Mouse (Mus musculus) thymus, postnatal 4 days (tissue): ENCODE measurements around the gene Exoc6.
"Not testable (repeated sequence)": the region's sequence is repeated elsewhere in the genome, so short reads cannot be mapped to it uniquely, and the experiment has no call there.

ENCODE experiments used
- DNase-seq: peaks from one replicate; pipeline ENCODE4 v3.0.0; 2021

The Exoc6 gene

DNA sequence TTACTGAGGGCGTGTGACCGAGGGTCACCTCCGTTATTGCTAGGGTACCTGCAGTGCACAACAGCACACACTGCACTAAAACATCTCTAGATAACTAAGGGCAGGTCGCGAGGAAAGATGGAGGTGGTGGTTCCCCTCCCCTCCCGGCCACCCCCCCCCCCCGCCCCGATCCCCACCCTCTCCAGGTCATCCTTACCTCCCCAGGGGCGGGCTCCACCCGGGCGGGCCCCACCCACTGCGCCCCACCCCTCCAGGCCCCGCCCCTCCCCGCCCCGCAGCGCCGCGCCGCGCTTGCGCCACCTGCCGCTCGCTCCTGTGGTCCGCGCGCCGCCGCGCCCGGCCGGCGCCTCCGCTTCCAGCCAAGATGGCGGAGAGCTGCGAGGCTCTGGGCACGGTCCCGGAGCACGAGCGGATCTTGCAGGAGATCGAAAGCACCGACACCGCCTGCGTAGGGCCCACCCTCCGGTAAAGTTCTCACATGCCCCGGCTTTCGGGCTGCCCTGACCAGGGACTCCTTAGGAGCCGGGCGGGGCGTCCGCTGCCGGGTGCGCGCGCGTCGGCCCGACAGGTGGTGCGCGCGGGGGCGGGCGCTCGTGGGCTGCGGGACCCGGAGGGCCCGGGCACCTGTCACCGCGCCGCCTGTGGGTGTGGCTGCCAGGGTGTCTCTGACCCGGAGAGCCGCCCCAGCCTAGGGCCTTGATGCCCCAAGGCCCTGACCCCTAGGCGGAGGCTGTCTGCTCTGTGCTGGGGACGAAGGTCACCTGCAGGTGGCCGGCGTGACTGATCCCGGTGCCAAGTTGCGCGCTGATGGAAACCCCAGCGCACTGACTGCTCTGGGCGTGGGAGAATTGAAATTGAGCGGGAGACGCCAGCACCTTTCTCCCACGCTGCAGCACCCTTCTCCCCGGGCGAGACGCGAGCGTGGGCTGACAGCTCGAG, at the start of gene Exoc6:
Gene Exoc6, plus strand, starts transcription at position 318 of the 939 bp plus-strand sequence.
- peak; percentile 88 for DNase-seq

DNA sequence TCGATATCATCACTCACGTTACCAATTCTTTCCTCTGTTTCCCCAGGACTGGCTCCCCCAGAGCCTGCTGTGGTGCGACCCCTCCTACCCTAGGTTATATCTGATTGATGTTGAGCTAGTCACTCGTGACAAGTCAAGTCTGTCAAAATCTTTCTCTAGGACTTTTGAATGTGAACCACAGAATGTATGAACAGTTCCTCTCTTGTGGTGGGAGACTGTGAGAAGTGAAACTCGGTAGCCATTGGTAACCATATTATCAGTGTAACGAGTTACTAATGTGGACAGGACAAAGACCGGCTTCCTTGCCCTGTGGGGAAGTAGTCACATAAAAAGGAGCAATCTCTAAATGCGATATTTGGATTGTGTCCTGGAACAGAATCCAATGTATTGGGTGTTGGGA, 47.2 kb upstream of the Exoc6 start:
- DNase-seq, result no peak

DNA sequence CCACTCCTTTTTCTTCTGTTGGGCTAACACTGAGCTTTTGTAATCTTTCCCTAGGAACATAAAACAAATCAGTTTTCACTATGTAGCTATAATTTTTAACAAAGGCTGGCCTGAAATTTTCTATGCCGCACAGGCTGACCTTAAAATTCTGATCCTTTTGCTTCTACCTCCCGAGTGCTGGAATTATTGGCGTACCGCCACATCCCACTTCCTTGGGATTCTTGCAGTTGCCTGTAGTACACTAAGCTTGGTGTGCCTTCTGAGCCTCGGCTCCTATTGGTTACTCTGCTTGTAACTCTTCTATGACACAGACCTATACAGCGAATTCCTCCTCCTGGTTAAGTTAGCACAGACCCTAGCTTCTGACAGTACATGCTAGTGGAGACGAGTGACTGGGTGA, 44.2 kb upstream of the Exoc6 start:
- DNase-seq, result no peak

DNA sequence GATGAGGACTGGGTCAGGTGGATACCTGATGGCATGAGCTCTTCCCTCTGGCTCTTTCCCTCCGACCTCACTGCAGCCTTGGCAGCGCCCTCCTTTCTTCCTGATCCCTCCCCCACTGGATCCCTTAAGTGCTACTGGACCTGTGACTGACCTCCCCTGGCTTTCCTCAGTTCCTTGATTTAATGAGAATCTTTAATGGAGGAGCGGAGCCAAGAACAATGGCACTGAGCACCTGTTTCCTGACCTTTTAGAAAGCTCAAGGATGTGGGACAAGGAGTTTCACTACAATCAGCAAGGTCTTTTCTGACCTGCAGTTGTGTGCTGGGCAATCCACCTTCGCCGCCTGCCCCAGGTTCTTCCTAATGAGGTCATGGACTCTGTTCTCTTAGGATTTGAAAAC, 43.6 kb upstream of the Exoc6 start:
- DNase-seq, result no peak

DNA sequence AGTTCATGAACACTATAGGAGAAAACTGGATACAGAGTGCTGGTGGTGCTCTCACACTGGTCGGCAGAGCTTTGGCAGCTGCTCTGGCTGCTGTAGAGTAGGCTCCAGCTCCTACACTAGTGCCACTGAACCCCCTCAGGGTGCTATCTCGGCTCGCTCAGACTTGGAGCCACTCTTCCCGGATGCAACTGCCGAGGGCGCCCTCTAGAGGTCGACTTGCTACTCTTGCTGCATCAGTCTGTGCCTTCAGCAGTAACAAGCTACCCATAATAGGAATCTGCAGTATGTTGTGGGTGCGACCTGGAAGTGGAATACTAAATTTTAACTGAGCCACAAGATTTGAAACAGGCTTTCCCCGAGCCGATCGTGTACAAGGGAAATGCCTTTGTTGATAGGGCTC, 40.5 kb upstream of the Exoc6 start:
- peak; percentile 95 for DNase-seq

- DNase-seq, result no peak
Observed at GRCm38 (mm10) chr19:37514811-37515292, 35.4 kb upstream of the Exoc6 start.

GRCm38 (mm10) chr19:37517419-37517818, 32.8 kb upstream of the Exoc6 start:
- DNase-seq, result no peak

DNA sequence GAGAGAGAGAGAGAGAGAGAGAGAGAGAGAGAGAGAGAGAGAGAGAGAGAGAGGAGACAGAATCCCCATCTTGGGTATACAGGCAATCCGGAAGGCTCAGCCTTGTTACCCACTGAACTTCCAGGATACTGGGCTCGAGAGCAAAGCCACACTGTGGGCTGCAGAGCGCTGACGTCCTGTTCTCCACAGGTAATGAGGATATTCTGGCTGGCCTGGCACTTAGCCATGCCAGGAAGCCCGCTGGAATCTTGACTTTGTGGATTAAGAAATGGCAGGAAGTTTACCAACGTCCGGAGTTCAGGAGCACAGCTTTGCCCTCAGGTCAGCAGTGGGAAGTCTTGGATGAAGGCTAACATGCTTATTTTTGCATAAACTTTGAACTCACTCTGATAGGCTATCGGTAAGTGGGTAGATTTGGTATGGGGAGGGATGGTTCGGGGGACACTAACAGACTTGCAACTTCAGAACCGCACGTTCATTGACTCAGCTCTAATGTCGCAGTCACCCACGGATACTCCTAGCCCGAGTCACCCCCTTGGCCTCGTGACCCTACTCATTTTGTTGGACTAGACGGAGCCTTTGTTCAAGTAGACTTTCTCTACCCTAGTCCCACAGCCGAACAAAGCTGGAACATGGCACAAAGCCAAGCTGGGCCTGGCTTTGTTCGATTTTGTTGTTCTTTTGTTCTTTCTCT, 29.3 kb upstream of the Exoc6 start:
- no peak for DNase-seq

GRCm38 (mm10) chr19:37521434-37521781, 28.8 kb upstream of the Exoc6 start:
- no peak for DNase-seq

DNA sequence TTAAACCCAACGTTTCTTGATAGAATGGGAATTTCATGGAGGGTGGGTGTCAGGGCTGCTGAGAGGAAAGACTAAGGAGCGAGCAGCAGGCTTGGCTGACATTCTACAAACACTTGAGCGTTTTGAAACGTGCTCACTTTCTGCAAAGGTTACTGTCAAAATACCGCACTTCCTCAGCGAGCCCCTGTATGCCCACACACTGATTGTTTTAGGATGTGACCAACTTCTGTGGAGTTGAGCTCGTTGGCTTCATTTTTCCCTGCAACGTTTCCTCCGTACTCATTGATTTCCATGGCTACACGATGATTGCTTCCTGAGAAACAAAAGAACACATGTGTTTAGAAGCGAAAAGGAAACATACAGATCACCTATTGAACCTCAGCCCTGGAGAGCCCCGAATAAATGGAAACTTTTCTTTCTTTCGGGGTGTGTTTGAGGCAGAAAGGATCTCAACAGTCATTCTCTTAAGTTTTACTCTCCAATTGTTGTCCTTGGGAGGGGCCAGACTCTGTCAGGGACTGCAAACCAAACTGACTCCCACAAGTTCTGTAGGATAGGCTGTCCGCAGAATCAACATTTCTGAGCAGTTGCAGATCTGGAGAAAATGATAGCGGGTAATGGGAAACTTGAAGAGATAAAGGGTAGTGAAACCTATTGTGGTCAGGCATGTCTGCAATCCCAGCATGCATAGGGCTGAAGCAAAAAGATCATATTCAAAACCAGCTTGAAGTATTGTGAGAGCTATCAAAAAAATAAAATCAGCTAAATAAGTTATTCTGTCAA, 26.7 kb upstream of the Exoc6 start:
- DNase-seq, result no peak

GRCm38 (mm10) chr19:37525925-37526324, 24.3 kb upstream of the Exoc6 start:
- DNase-seq, result no peak

GRCm38 (mm10) chr19:37526768-37527167, 23.4 kb upstream of the Exoc6 start:
- no peak for DNase-seq

- not testable (repeated sequence) for DNase-seq
Observed at GRCm38 (mm10) chr19:37527736-37528135, 22.5 kb upstream of the Exoc6 start.

- no peak for DNase-seq
Observed at GRCm38 (mm10) chr19:37528581-37528980, 21.6 kb upstream of the Exoc6 start.

GRCm38 (mm10) chr19:37529296-37529695, 20.9 kb upstream of the Exoc6 start:
- DNase-seq, result no peak

GRCm38 (mm10) chr19:37529975-37530515, 20.2 kb upstream of the Exoc6 start:
- peak; percentile 55 for DNase-seq

DNA sequence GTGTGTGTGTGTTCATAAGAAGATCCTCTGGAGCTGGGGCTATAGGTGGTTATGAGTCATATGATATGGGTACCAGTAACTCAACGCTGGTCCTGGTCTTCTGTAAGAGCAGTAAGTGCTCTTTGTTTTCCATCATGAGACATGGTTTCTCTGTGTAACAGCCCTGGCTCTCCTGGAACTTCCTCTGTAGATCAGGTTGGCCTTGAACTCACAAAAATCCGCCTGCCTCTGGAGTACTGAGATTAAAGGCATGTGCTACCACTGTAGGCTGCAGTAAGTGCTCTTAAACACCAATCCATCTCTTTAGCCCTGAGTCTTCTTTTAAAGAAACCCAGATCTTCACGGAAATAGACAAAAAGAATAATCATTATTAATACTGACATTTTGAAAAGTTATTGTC, 19.6 kb upstream of the Exoc6 start:
- DNase-seq, result no peak

DNA sequence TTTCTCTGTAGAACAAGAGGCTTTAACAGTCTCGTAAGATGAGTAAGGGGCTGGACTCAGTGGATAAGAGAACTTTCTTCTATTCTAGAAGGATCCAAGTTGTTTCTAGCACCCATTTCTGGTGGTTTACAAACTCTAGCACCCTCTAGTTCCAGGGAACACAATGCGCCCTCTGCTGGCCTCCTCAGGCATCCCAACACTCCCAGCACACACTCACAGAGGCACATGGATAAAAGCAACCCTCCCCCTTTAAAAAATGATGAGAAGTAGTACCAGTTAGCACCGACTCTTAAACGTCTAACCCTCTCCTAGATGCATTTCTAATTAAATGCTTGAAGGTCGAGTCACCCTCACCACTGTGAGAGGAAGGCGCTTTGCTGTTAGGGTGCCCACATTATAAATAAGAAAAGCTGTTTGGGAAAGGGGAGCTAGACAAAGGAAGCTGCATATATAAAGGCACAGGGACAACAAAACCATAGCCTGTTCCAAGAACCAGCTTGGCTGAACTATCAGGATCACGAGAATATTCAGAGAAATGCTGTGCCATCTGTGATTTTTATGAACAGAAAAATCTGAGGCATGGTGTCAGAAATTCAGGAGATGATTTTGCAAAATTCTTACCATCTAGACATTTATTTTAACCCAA, 18.9 kb upstream of the Exoc6 start:
- DNase-seq, result peak; percentile 67

- no peak for DNase-seq
Observed at GRCm38 (mm10) chr19:37533196-37533595, 17.0 kb upstream of the Exoc6 start.

GRCm38 (mm10) chr19:37534737-37535365, 15.4 kb upstream of the Exoc6 start:
- peak; percentile 20 for DNase-seq

DNA sequence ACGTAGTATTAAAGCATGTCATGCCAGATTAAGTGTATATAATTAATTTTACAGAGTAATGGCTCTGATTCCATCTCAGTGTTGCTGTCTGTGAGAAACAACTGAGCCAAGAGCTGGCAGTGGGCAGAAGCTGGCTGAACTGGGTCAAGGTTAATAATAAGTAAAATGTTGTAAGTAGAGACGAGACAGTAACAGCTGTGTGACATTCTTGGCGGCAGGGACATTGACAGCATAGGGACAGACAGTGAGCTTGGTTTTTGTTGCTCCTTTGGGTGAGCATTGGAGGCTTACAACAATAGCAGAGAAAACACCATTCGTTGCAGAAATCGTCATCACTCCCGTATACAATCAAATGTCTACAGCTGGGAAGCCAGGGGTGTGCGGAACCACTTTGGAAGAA, 13.8 kb upstream of the Exoc6 start:
- DNase-seq, result no peak

DNA sequence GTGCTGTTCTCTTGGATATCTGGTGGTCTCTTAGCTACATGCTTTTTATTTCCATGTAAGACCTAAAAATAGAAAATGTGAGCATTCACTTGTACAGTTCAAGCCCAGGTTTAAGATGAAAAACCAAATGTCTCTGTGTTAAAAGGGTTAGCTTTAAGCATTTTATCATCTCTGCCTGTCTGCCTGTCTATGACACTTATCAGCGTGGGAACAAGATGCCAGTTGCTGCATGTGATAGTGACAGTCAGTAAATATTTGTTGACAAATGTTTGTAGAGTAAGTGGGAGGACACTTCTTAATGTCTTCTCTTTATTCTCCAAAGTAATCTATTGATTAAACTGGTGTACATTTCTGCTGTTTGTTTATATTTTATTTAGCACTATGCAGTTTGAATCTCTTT, 12.5 kb upstream of the Exoc6 start:
- no peak for DNase-seq
